Mouse (Mus musculus) intestine, postnatal 0 days (tissue): ENCODE results near the gene Nubp2. TPM values are rescaled to one million over a fixed set of nuclear protein-coding genes. Genes with fewer than 3 reads are reported as not detected.
A peak's percentile ranks its signal among the peaks of the same experiment; 100 is the strongest.

Source experiments
- ATAC-seq: fragments of 200-750 bp; cut with Nextera tagmentation; 2 replicates; pipeline ENCODE4 v1.8.0; 2017; ENCODE audit warnings: mild to moderate bottlenecking, moderate TSS enrichment, moderate library complexity
- H3K27ac ChIP-seq: fragments of 300-500 bp; sonication (generic); 2 replicates; pipeline ENCODE4 v1.5.1; 2014; ENCODE audit warnings: mild to moderate bottlenecking, low read depth, low read length, moderate library complexity
- H3K27me3 ChIP-seq: fragments of 300-500 bp; sonication (generic); replicated peaks from 2 replicates; pipeline ENCODE4 v1.6.1; 2014; ENCODE audit warnings: low read length, mixed read lengths; ENCODE audit not compliant: control insufficient read depth, insufficient read depth
- H3K36me3 ChIP-seq: fragments of 300-500 bp; sonication (generic); 2 replicates; pipeline ENCODE4 v1.6.1; 2014; ENCODE audit warnings: mild to moderate bottlenecking, moderate library complexity; ENCODE audit not compliant: control insufficient read depth, insufficient read depth
- H3K4me1 ChIP-seq: fragments of 300-500 bp; sonication (generic); replicated peaks from 2 replicates; pipeline ENCODE4 v1.6.1; 2014; ENCODE audit warnings: antibody characterized with exemption, low read length, mixed read lengths; ENCODE audit not compliant: control insufficient read depth, insufficient read depth
- H3K4me2 ChIP-seq: fragments of 300-500 bp; sonication (generic); replicated peaks from 2 replicates; pipeline ENCODE4 v1.6.1; 2014; ENCODE audit warnings: low read depth, mild to moderate bottlenecking, moderate library complexity
- H3K4me3 ChIP-seq: fragments of 300-500 bp; sonication (generic); 2 replicates; pipeline ENCODE4 v1.5.1; 2014; ENCODE audit warnings: low read depth, low read length
- H3K9ac ChIP-seq: fragments of 300-500 bp; sonication (generic); 2 replicates; pipeline ENCODE4 v1.6.1; 2014; ENCODE audit warnings: mild to moderate bottlenecking, low read depth, low read length
- H3K9me3 ChIP-seq: fragments of 300-500 bp; sonication (generic); 2 replicates; pipeline ENCODE4 v1.6.1; 2016; ENCODE audit warnings: mixed run types; ENCODE audit not compliant: control insufficient read depth
- CTCF ChIP-seq: sonication (generic); IDR thresholded peaks from 2 replicates; pipeline ENCODE4 v1.5.1; 2016; ENCODE audit warnings: low read depth, mild to moderate bottlenecking, control low read depth, antibody characterized with exemption, moderate library complexity
- WGBS: fragments of 180-500 bp; shearing (Covaris S2); extraction: QIAGEN DNeasy Blood & Tissue Kit; methylation state at CpG from one replicate; pipeline ENCODE4 v1.1.7; 2014; 5-methylcytosine and 5-hydroxymethylcytosine counted together
- polyA plus RNA-seq: library from polyadenylated mRNA; unstranded; fragments of >200 nt; fragmentation: Nextera tagmentation; extraction: Ambion mirVana; gene quantifications from 2 replicates; pipeline ENCODE4 v1.2.1, GENCODE M21; 2015

Nubp2 gene
- 48.0 and 53.5 TPM in 2 replicates for polyA plus RNA-seq

GRCm38 (mm10) chr17:24886134-24886931 lies at the start of gene Nubp2, which contains the start of gene Spsb3:
Nubp2 (minus strand) TSS chr17:24886349.
Spsb3 (plus strand) TSS chr17:24886643.
- H3K9ac ChIP-seq = peak within 1 kb of the TSS; percentile 79
- H3K36me3 ChIP-seq = peaks cover 44% of the 10 kb centered on the region
- 0% methylated on average over 69 of the region's 69 CpGs for WGBS
- H3K4me3 ChIP-seq = peak within 1 kb of the TSS; percentile 78
- no peaks in the 10 kb centered on the region for H3K27me3 ChIP-seq
- peak; percentile 44 for TF ChIP-seq CTCF
- H3K4me1 ChIP-seq = peaks cover 12% of the 10 kb centered on the region; the same call in 1 of the 2 replicates
- H3K9me3 ChIP-seq = no peaks in the 10 kb centered on the region
- H3K27ac ChIP-seq = peak within 1 kb of the TSS; percentile 79
- ATAC-seq = peak; percentile 96
- peak within 1 kb of the TSS; percentile 77 for H3K4me2 ChIP-seq

DNA sequence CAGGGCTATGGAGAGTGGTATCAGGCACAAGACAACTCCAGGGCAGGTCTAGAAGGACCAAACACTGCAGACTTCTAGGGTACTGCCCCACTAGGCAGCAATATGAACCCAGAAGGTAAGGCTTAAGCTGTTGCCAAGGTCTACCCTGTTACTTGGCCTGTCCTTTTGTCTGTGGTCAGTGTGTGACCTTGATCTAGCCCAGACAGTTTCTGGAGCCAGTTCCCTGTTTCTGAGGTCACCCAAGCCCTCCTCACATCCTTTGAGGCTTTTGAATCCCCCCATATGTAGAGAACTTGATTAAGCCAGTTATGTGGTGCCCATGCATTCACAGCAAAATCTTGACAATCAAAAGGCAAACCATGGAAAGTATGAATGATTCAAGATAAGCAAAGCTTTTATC lies 49.5 kb upstream of the Nubp2 start:
- H3K4me2 ChIP-seq = peak overlapping the region; percentile 88
- peak overlapping the region; percentile 71 for H3K4me3 ChIP-seq
- no peaks in the 10 kb centered on the region for H3K27me3 ChIP-seq
- no peak for ATAC-seq
- H3K9ac ChIP-seq = peak overlapping the region; percentile 67; the same call in 1 of the 2 replicates
- no peaks in the 10 kb centered on the region; the same call in 1 of the 2 replicates for H3K4me1 ChIP-seq
- H3K36me3 ChIP-seq = no peaks in the 10 kb centered on the region
- H3K27ac ChIP-seq = no peak overlapping the region
- TF ChIP-seq CTCF = no peak
- H3K9me3 ChIP-seq = no peaks in the 10 kb centered on the region

DNA sequence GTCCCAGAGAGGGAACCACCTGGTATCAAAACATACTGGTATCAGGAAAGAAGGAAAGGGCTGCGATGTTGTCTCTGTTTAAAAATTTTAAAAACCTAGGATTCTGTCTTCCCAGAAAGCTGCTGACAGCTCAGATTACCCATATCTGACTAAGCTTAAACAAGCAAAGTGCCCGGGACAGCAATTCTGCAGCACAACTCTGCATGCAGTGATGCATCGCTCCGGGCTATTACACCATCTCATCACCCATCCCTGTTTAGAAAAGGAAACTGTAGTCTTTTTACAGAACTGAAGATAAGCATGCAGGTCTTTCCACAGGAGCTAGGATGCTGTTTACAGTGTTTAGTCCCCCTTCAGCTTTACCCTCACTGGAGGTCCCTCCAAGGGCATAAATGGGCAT lies 48.8 kb upstream of the Nubp2 start:
- H3K27me3 ChIP-seq = no peaks in the 10 kb centered on the region
- no peak for ATAC-seq
- H3K4me1 ChIP-seq = no peaks in the 10 kb centered on the region; the same call in 1 of the 2 replicates
- no peak overlapping the region for H3K4me3 ChIP-seq
- H3K9ac ChIP-seq = no peak overlapping the region
- peak overlapping the region; percentile 88; the same call in 1 of the 2 replicates for H3K4me2 ChIP-seq
- no peak for TF ChIP-seq CTCF
- WGBS = 50% methylated on average over 4 of the region's 4 CpGs
- no peaks in the 10 kb centered on the region for H3K36me3 ChIP-seq
- H3K27ac ChIP-seq = no peak overlapping the region
- no peaks in the 10 kb centered on the region for H3K9me3 ChIP-seq

DNA sequence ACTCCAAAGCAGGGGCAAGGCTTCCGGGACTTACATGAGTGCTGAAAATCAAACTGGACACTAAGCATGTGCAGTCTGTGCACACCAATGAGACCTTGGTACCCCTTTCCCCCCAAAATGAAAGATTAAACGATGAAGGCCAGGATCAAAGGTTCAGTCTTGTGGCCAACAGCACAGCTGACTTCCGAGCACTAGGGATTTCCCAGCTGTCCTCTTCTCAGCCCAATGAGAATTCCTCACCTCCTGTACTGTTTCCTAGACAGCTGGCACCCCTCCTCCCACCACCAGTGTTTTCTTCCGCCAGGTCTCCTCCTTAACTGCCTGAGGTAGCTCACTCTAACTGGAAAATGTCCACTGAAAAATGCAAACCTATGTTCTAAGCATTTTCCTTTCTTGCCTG lies 47.0 kb upstream of the Nubp2 start:
- no peak overlapping the region for H3K9ac ChIP-seq
- no peaks in the 10 kb centered on the region for H3K27me3 ChIP-seq
- TF ChIP-seq CTCF = no peak
- no peak overlapping the region for H3K4me3 ChIP-seq
- no peak for ATAC-seq
- no peak overlapping the region for H3K4me2 ChIP-seq
- no peaks in the 10 kb centered on the region for H3K36me3 ChIP-seq
- H3K4me1 ChIP-seq = no peaks in the 10 kb centered on the region; the same call in 1 of the 2 replicates
- H3K9me3 ChIP-seq = no peaks in the 10 kb centered on the region
- H3K27ac ChIP-seq = no peak overlapping the region
- WGBS = 78% methylated on average over 4 of the region's 4 CpGs

DNA sequence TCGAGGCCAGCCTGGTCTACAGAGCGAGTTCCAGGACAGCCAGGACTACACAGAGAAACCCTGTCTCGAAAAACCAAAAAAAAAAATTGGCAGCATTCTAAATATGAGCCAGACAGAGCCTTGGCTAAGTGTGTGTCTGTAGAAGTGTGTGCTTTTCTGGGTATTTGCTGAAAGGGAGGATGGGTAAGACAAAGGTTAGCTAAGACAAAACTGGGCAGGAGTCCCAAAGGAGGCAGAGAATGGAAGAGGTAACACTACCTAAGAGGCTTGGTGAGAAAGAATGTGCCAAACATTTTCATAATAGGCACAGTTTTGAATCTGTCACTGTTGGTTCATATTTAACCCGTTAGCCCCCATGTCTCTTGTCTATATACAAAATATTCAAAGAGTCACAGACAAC lies 46.3 kb upstream of the Nubp2 start:
- WGBS = 90% methylated on average over 4 of the region's 4 CpGs
- Histone ChIP-seq H3K27ac (no peak overlapping the region), H3K9ac (no peak overlapping the region), H3K36me3 (peaks cover 4% of the 10 kb centered on the region; the same call in 1 of the 2 replicates), H3K27me3 (no peaks in the 10 kb centered on the region), H3K4me3 (no peak overlapping the region), H3K4me2 (no peak overlapping the region), H3K9me3 (no peaks in the 10 kb centered on the region), H3K4me1 (no peaks in the 10 kb centered on the region; the same call in 1 of the 2 replicates)
- no peak for TF ChIP-seq CTCF
- no peak for ATAC-seq

- no peak for ATAC-seq
- 74% methylated on average over 1 of the region's 1 CpGs for WGBS
These were observed 43.4 kb upstream of the Nubp2 start for GRCm38 (mm10) chr17:24929506-24929905.

More at GRCm38 (mm10) chr17:24929506-24929905, 43.4 kb upstream of the Nubp2 start:
- Histone ChIP-seq H3K9ac (no peak overlapping the region), H3K27me3 (no peaks in the 10 kb centered on the region), H3K36me3 (peaks cover 26% of the 10 kb centered on the region), H3K27ac (no peak overlapping the region), H3K9me3 (no peaks in the 10 kb centered on the region), H3K4me3 (no peak overlapping the region), H3K4me2 (no peak overlapping the region), H3K4me1 (no peaks in the 10 kb centered on the region)
- TF ChIP-seq CTCF = no peak
